29 mouse cellular contexts compared by ENCODE assay signal in genomic region chr7:110811529-110811928, GRCm38 (mm10). TPM values are rescaled to one million over a fixed set of nuclear protein-coding genes. Genes with fewer than 3 reads are reported as not detected.
A peak's percentile ranks its signal among the peaks of the same experiment; 100 is the strongest.
DNase-seq lines count a peak whose midpoint lies in the region; ATAC-seq and TF ChIP-seq lines count a peak whose summit lies in the region.
"Had no signal": no experiment of that assay in that cellular context is flagged by ENCODE, and none has a peak within 500 bp of the region (broad histone marks: within the 10 kb centered on the region; RNA-seq: fewer than 3 reads in every experiment).

No protein-coding gene starts in this region.

- H3K4me3 ChIP-seq in heart, postnatal 0 days (ENCODE audit: low read depth, low read length) = no peak overlapping the region
- H3K4me3 ChIP-seq: embryonic facial prominence, embryonic 12.5 days; embryonic facial prominence, embryonic 15.5 days; heart, embryonic 10.5 days; hindbrain, embryonic 10.5 days; hindbrain, embryonic 13.5 days; intestine, embryonic 15.5 days had no signal

- no peak overlapping the region for H3K4me2 ChIP-seq in heart, postnatal 0 days (ENCODE audit: low read depth, low read length)
- H3K4me2 ChIP-seq: embryonic facial prominence, embryonic 12.5 days; embryonic facial prominence, embryonic 15.5 days; hindbrain, embryonic 13.5 days; intestine, embryonic 15.5 days had no signal

- WGBS in heart, postnatal 0 days = 59% methylated on average over 5 of the region's 5 CpGs

- peaks cover 18% of the 10 kb centered on the region for H3K36me3 ChIP-seq in heart, postnatal 0 days (replicated peaks; ENCODE audit: control insufficient read depth, insufficient read depth, low read length)

- no peak for ATAC-seq in heart, postnatal 0 days (ENCODE audit: insufficient read depth, low read depth)
- ATAC-seq: forebrain, embryonic 14.5 days; forebrain, postnatal 0 days; hindbrain, embryonic 16.5 days; intestine, embryonic 15.5 days; Patski had no signal

- no peaks in the 10 kb centered on the region for H3K9me3 ChIP-seq in heart, postnatal 0 days (replicated peaks; ENCODE audit: control insufficient read depth, low read length)
- H3K9me3 ChIP-seq: embryonic facial prominence, embryonic 12.5 days; embryonic facial prominence, embryonic 15.5 days; heart, embryonic 10.5 days; hindbrain, embryonic 10.5 days; hindbrain, embryonic 13.5 days; intestine, embryonic 15.5 days had no signal

- TF ChIP-seq EP300 in heart, postnatal 0 days (IDR thresholded peaks at IDR 0.05; ENCODE audit: low read depth) = no peak

- H3K27me3 ChIP-seq in heart, postnatal 0 days (ENCODE audit: control insufficient read depth, insufficient read depth, low read length) = no peaks in the 10 kb centered on the region
- H3K27me3 ChIP-seq: embryonic facial prominence, embryonic 12.5 days; embryonic facial prominence, embryonic 15.5 days; hindbrain, embryonic 13.5 days; intestine, embryonic 15.5 days; Patski had no signal

- peak; percentile 41 for DNase-seq in adrenal gland, postnatal 10 days
- no peak for DNase-seq in adrenal gland, adult 18-20 months (ENCODE audit: low spot score in 2 of 2)
- DNase-seq in heart, adult 11 months = peak; percentile 97
- DNase-seq in heart, adult 8-10 months (ENCODE audit: low spot score) = no peak
- no peak for DNase-seq in heart, postnatal 0 days (ENCODE audit: low spot score)
- DNase-seq in heart, adult 9 months (ENCODE audit: low spot score in 2 of 2) = no peak
- DNase-seq: adrenal gland, adult 2 months; cerebellum, adult 11 months; cerebellum, adult 2 months; cerebellum, adult 9-11 months; cerebellum, postnatal 25 days; forebrain, postnatal 0 days; gastrocnemius, postnatal 10 days; gastrocnemius, postnatal 36 days; heart, postnatal 36 days; kidney, adult 11 months; kidney, adult 8-10 months had no signal

- no peak overlapping the region for H3K9ac ChIP-seq in heart, postnatal 0 days (replicated peaks; ENCODE audit: low read depth, low read length)
- H3K9ac ChIP-seq: embryonic facial prominence, embryonic 12.5 days; embryonic facial prominence, embryonic 15.5 days; forebrain, postnatal 0 days; hindbrain, embryonic 13.5 days; intestine, embryonic 15.5 days had no signal

- H3K27ac ChIP-seq in heart, postnatal 0 days (ENCODE audit: low read depth) = peak overlapping the region; percentile 28; the same call in 1 of the 2 replicates
- H3K27ac ChIP-seq: embryonic facial prominence, embryonic 12.5 days; embryonic facial prominence, embryonic 15.5 days; heart, embryonic 10.5 days; hindbrain, embryonic 10.5 days; hindbrain, embryonic 13.5 days; intestine, embryonic 15.5 days had no signal

- H3K4me1 ChIP-seq in heart, postnatal 0 days (ENCODE audit: control insufficient read depth, insufficient read depth) = peaks cover 10% of the 10 kb centered on the region
- H3K4me1 ChIP-seq: hindbrain, embryonic 10.5 days; intestine, embryonic 15.5 days had no signal

- no peak for TF ChIP-seq CTCF in heart, postnatal 0 days (IDR thresholded peaks at IDR 0.05; ENCODE audit: low read depth)

RNA-seq across cellular contexts. Expression of gene Rnf141, which starts 32.7 kb away (rescaled TPM):
- total RNA-seq in adrenal gland, postnatal 10 days (2021) = 10 to 100 TPM; 43.2 to 45.4 TPM
- total RNA-seq in adrenal gland, adult 18-20 months (2021) = 10 to 100 TPM; 51.6 to 79.2 TPM
- total RNA-seq in heart, adult 8-10 months (2022) = 10 to 100 TPM; 36.4 to 44.5 (median 39.8) TPM
- total RNA-seq in heart, postnatal 0 days (2014; rRNA removed; ENCODE audit: low replicate concordance) = 59.9 and 144 TPM in 2 replicates
- 22.7 and 26.4 TPM in 2 replicates for polyA plus RNA-seq in heart, postnatal 0 days (2015; fragmentation: Nextera tagmentation; extraction: Ambion mirVana)

RNA-seq across cellular contexts. Expression of gene Ampd3, which starts 43.5 kb away (rescaled TPM):
- 10 to 100 TPM; 16.7 to 22.7 TPM for total RNA-seq in adrenal gland, postnatal 10 days (2021)
- total RNA-seq in adrenal gland, adult 18-20 months (2021) = 10 to 100 TPM; 18.8 to 22.6 TPM
- total RNA-seq in heart, adult 8-10 months (2022) = 10 to 100 TPM; 28.4 to 42.8 (median 34.3) TPM
- total RNA-seq in heart, postnatal 0 days (2014; rRNA removed; ENCODE audit: low replicate concordance) = 12.2 and 19.7 TPM in 2 replicates
- polyA plus RNA-seq in heart, postnatal 0 days (2015; fragmentation: Nextera tagmentation; extraction: Ambion mirVana) = 12.8 and 15.6 TPM in 2 replicates

RNA-seq across cellular contexts. Expression of gene Lyve1, which starts 51.5 kb away (rescaled TPM):
- total RNA-seq in adrenal gland, postnatal 10 days (2021) = 10 to 100 TPM; 15.1 to 20.6 TPM
- 10 to 100 TPM; 11.3 to 19.0 TPM for total RNA-seq in adrenal gland, adult 18-20 months (2021)
- 10 to 100 TPM; 10.4 to 16.8 (median 13.0) TPM for total RNA-seq in heart, adult 8-10 months (2022)
- 38.9 and 56.7 TPM in 2 replicates for total RNA-seq in heart, postnatal 0 days (2014; rRNA removed; ENCODE audit: low replicate concordance)
- 13.8 and 15.2 TPM in 2 replicates for polyA plus RNA-seq in heart, postnatal 0 days (2015; fragmentation: Nextera tagmentation; extraction: Ambion mirVana)
- total RNA-seq: common myeloid progenitor, adult 5-6 weeks; ES-E14; granulocyte monocyte progenitor cell, adult 5-6 weeks had no signal
- polyA plus RNA-seq: Patski had no signal

Comparison
In these comparisons a context has a peak if more than half of its experiments do, and no peak if none do; other contexts are left out.
1. DNase-seq: peak in adrenal gland, postnatal 10 days (single experiment) and heart, adult 11 months (single experiment); none in adrenal gland, adult 18-20 months (0 of 2), heart, adult 8-10 months (single experiment), heart, postnatal 0 days (single experiment) and heart, adult 9 months (0 of 2).